Mouse (Mus musculus): ENCODE measurements around the gene Sspn.

- TF ChIP-seq CTCF (IDR thresholded peaks at IDR 0.05; ENCODE audit: extremely low read depth, insufficient read depth, low read length) (no peak), POLR2A (IDR thresholded peaks at IDR 0.05; ENCODE audit: extremely low read depth, insufficient read depth, low read length) (no peak)
Measured at GRCm38 (mm10) chr6:145945700-145946344, 14.4 kb downstream of the Sspn start.
